Comparison of ENCODE assay signal across 14 mouse cellular contexts in genomic region chr11:103076010-103076409, GRCm38 (mm10). TPM values are rescaled to one million over a fixed set of nuclear protein-coding genes. Genes with fewer than 3 reads are reported as not detected.
DNase-seq lines count a peak whose midpoint lies in the region; ATAC-seq and TF ChIP-seq lines count a peak whose summit lies in the region.
"Had no signal": no experiment of that assay in that cellular context is flagged by ENCODE, and none has a peak within 500 bp of the region (broad histone marks: within the 10 kb centered on the region; RNA-seq: fewer than 3 reads in every experiment).

No protein-coding gene starts in this region.

- no peak overlapping the region for H3K4me3 ChIP-seq in left cerebral cortex, adult 2 months
- H3K4me3 ChIP-seq: neural tube, embryonic 12.5 days had no signal

- intact Hi-C loops in left cerebral cortex, postnatal 4 days (cut with DNase I): no loop called here
- intact Hi-C loops in left cerebral cortex, adult 2 months (cut with DNase I): no loop called here

- peak; percentile 60 for DNase-seq in cerebellum, adult 11 months
- DNase-seq in cerebellum, postnatal 4 days (ENCODE audit: low spot score in 2 of 2): no peak
- DNase-seq in left cerebral cortex, postnatal 4 days: peak; percentile 36
- no peak for DNase-seq in left cerebral cortex, adult 2 months (ENCODE audit: extremely low spot score in 1 of 2, low spot score in 2 of 2)
- peak; percentile 50 for DNase-seq in cerebellum, adult 8-10 months
- DNase-seq in thymus, postnatal 4 days: no peak
- DNase-seq in T-cell, adult 2 months (ENCODE audit: low spot score): no peak
- DNase-seq: adrenal gland, postnatal 36 days; kidney, postnatal 10 days; liver; lung, embryonic 14.5 days had no signal

- no peak overlapping the region for H3K27ac ChIP-seq in left cerebral cortex, adult 2 months
- H3K27ac ChIP-seq: neural tube, embryonic 12.5 days had no signal

- peak; percentile 87 for ATAC-seq in erythroid progenitor cell, adult 5-6 weeks (replicated peaks; ENCODE audit: low FRiP score, poor library complexity, severe bottlenecking)
- ATAC-seq: inflammation-experienced regulatory T-cells, adult 6 months had no signal

- TF ChIP-seq CTCF in left cerebral cortex, adult 2 months (IDR thresholded peaks at IDR 0.05): no peak

RNA-seq across cellular contexts. Expression of gene Plcd3, which starts 25.4 kb away (rescaled TPM):
- total RNA-seq in left cerebral cortex, postnatal 4 days (2021): 10 to 100 TPM; 11.1 to 13.8 TPM
- total RNA-seq in left cerebral cortex, adult 2 months (2021): 10 to 100 TPM; 16.5 to 19.0 TPM
- total RNA-seq in erythroid progenitor cell, adult 5-6 weeks (2015; ENCODE audit: low replicate concordance): 1.4 TPM in 1 of 2 replicates, not detected in the other
- 3.1 TPM in 1 of 2 replicates, not detected in the other for total RNA-seq in erythroid progenitor cell, adult 5-6 weeks (2017; ENCODE audit: low replicate concordance)

RNA-seq across cellular contexts. Expression of gene Acbd4, which starts 25.5 kb away (rescaled TPM):
- 10 to 100 TPM; 31.7 to 41.3 TPM for total RNA-seq in left cerebral cortex, postnatal 4 days (2021)
- 10 to 100 TPM; 72.3 to 88.2 TPM for total RNA-seq in left cerebral cortex, adult 2 months (2021)
- 13.4 and 21.6 TPM in 2 replicates for total RNA-seq in erythroid progenitor cell, adult 5-6 weeks (2015; ENCODE audit: low replicate concordance)
- 25.6 and 60.5 TPM in 2 replicates for total RNA-seq in erythroid progenitor cell, adult 5-6 weeks (2017; ENCODE audit: low replicate concordance)

RNA-seq across cellular contexts. Expression of gene Hexim1, which starts 40.0 kb away (rescaled TPM):
- total RNA-seq in left cerebral cortex, postnatal 4 days (2021): 10 to 100 TPM; 22.9 to 23.2 TPM
- total RNA-seq in left cerebral cortex, adult 2 months (2021): 10 to 100 TPM; 49.6 to 50.0 TPM
- total RNA-seq in erythroid progenitor cell, adult 5-6 weeks (2015; ENCODE audit: low replicate concordance): 7.5 and 14.1 TPM in 2 replicates
- total RNA-seq in erythroid progenitor cell, adult 5-6 weeks (2017; ENCODE audit: low replicate concordance): 20.8 and 26.7 TPM in 2 replicates

RNA-seq across cellular contexts. Expression of gene Dcakd, which starts 47.9 kb away (rescaled TPM):
- 100 to 1,000 TPM; 116 to 128 TPM for total RNA-seq in left cerebral cortex, postnatal 4 days (2021)
- total RNA-seq in left cerebral cortex, adult 2 months (2021): 10 to 100 TPM; 48.3 to 50.9 TPM
- total RNA-seq in erythroid progenitor cell, adult 5-6 weeks (2015; ENCODE audit: low replicate concordance): 6.8 and 13.4 TPM in 2 replicates
- 4.4 and 10.7 TPM in 2 replicates for total RNA-seq in erythroid progenitor cell, adult 5-6 weeks (2017; ENCODE audit: low replicate concordance)

RNA-seq across cellular contexts. Expression of gene Nmt1, which starts 48.0 kb away (rescaled TPM):
- 10 to 100 TPM; 60.3 to 67.8 TPM for total RNA-seq in left cerebral cortex, postnatal 4 days (2021)
- total RNA-seq in left cerebral cortex, adult 2 months (2021): 100 to 1,000 TPM; 117 to 130 TPM
- total RNA-seq in erythroid progenitor cell, adult 5-6 weeks (2015; ENCODE audit: low replicate concordance): 25.2 and 31.0 TPM in 2 replicates
- total RNA-seq in erythroid progenitor cell, adult 5-6 weeks (2017; ENCODE audit: low replicate concordance): 27.1 and 35.8 TPM in 2 replicates

Comparison
In these comparisons a context has a peak if more than half of its experiments do, and no peak if none do; other contexts are left out.
1. DNase-seq: peak in cerebellum, adult 11 months (single experiment), left cerebral cortex, postnatal 4 days (single experiment) and cerebellum, adult 8-10 months (single experiment); none in cerebellum, postnatal 4 days (0 of 2), left cerebral cortex, adult 2 months (0 of 2), thymus, postnatal 4 days (single experiment) and T-cell, adult 2 months (single experiment).